Mouse (Mus musculus) neural tube, embryonic 12.5 days (tissue): Measurements from ENCODE around the gene 4931406C07Rik. TPM values are rescaled to one million over a fixed set of nuclear protein-coding genes. Genes with fewer than 3 reads are reported as not detected.

Source experiments
- ATAC-seq: fragments of 200-750 bp; cut with Nextera tagmentation; 2 replicates; pipeline ENCODE4 v1.8.0; 2017; ENCODE audit warnings: low read depth, mild to moderate bottlenecking, moderate TSS enrichment, moderate library complexity; ENCODE audit not compliant: low FRiP score
- H3K27ac ChIP-seq: fragments of 300-500 bp; sonication (generic); 2 replicates; pipeline ENCODE4 v1.5.1; 2016
- H3K27me3 ChIP-seq: fragments of 300-500 bp; sonication (generic); replicated peaks from 2 replicates; pipeline ENCODE4 v1.6.1; 2016; ENCODE audit warnings: mild to moderate bottlenecking
- H3K36me3 ChIP-seq: fragments of 300-500 bp; sonication (generic); 2 replicates; pipeline ENCODE4 v1.6.1; 2016; ENCODE audit warnings: mild to moderate bottlenecking
- H3K4me1 ChIP-seq: fragments of 300-500 bp; sonication (generic); 2 replicates; pipeline ENCODE4 v1.6.1; 2016
- H3K4me2 ChIP-seq: fragments of 300-500 bp; sonication (generic); replicated peaks from 2 replicates; pipeline ENCODE4 v1.6.1; 2016; ENCODE audit warnings: mild to moderate bottlenecking
- H3K4me3 ChIP-seq: fragments of 300-500 bp; sonication (generic); 2 replicates; pipeline ENCODE4 v1.5.1; 2016
- H3K9ac ChIP-seq: fragments of 300-500 bp; sonication (generic); 2 replicates; pipeline ENCODE4 v1.6.1; 2016; ENCODE audit warnings: mild to moderate bottlenecking
- H3K9me3 ChIP-seq: fragments of 300-500 bp; sonication (generic); 2 replicates; pipeline ENCODE4 v1.6.1; 2016; ENCODE audit warnings: mild to moderate bottlenecking
- WGBS: fragments of 180-500 bp; shearing (Covaris S2); methylation state at CpG from one replicate; pipeline ENCODE4 v1.1.7; 2016; 5-methylcytosine and 5-hydroxymethylcytosine counted together
- polyA plus RNA-seq: library from polyadenylated mRNA; unstranded; fragments of >200 nt; fragmentation: Nextera tagmentation; extraction: Ambion mirVana; gene quantifications from 2 replicates; pipeline ENCODE4 v1.2.1, GENCODE M21; 2016

The 4931406C07Rik gene
- polyA plus RNA-seq, 1 experiment from 2014 or later = 9.8 TPM

- Histone ChIP-seq H3K9ac (no peak overlapping the region), H3K27me3 (no peaks in the 10 kb centered on the region), H3K9me3 (no peaks in the 10 kb centered on the region), H3K4me3 (no peak overlapping the region), H3K4me1 (peaks cover 7% of the 10 kb centered on the region), H3K4me2 (no peak overlapping the region), H3K36me3 (peaks cover 4% of the 10 kb centered on the region; the same call in 1 of the 2 replicates), H3K27ac (no peak overlapping the region)
- 73% methylated on average over 3 of the region's 3 CpGs for WGBS
- no peak for ATAC-seq
Observed at GRCm38 (mm10) chr9:15285443-15285842, 20.8 kb downstream of the 4931406C07Rik start.

- Histone ChIP-seq H3K27me3 (no peaks in the 10 kb centered on the region), H3K36me3 (peaks cover 7% of the 10 kb centered on the region), H3K9me3 (no peaks in the 10 kb centered on the region), H3K4me2 (peak overlapping the region; percentile 79), H3K4me3 (peak overlapping the region; percentile 96), H3K9ac (peak overlapping the region; percentile 95), H3K4me1 (peaks cover 15% of the 10 kb centered on the region), H3K27ac (no peak overlapping the region)
- peak; percentile 43 for ATAC-seq
- 46% methylated on average over 5 of the region's 5 CpGs for WGBS
Observed at GRCm38 (mm10) chr9:15280491-15280879, 25.8 kb downstream of the 4931406C07Rik start.

GRCm38 (mm10) chr9:15279649-15280490, 26.4 kb downstream of the 4931406C07Rik start, which contains the start of gene Med17:
Gene Med17 (minus strand): TSS chr9:15279931.
- Histone ChIP-seq H3K4me3 (peak within 1 kb of the TSS; percentile 96), H3K9me3 (no peaks in the 10 kb centered on the region), H3K36me3 (peaks cover 14% of the 10 kb centered on the region), H3K27ac (peak within 1 kb of the TSS; percentile 71), H3K4me1 (peaks cover 15% of the 10 kb centered on the region), H3K4me2 (peak within 1 kb of the TSS; percentile 79), H3K9ac (peak within 1 kb of the TSS; percentile 95), H3K27me3 (no peaks in the 10 kb centered on the region)
- ATAC-seq = peak; percentile 98
- 1% methylated on average over 57 of the region's 57 CpGs for WGBS

GRCm38 (mm10) chr9:15279139-15279648, 27.1 kb downstream of the 4931406C07Rik start:
- peaks cover 15% of the 10 kb centered on the region for H3K4me1 ChIP-seq
- no peak for ATAC-seq
- peak overlapping the region; percentile 95 for H3K9ac ChIP-seq
- H3K4me3 ChIP-seq = peak overlapping the region; percentile 96
- H3K36me3 ChIP-seq = peaks cover 18% of the 10 kb centered on the region
- H3K9me3 ChIP-seq = no peaks in the 10 kb centered on the region
- H3K27ac ChIP-seq = peak overlapping the region; percentile 71
- WGBS = 10% methylated on average over 19 of the region's 19 CpGs
- no peaks in the 10 kb centered on the region for H3K27me3 ChIP-seq
- H3K4me2 ChIP-seq = peak overlapping the region; percentile 79

GRCm38 (mm10) chr9:15278343-15278742, 27.9 kb downstream of the 4931406C07Rik start:
- WGBS = 93% methylated on average over 3 of the region's 3 CpGs

GRCm38 (mm10) chr9:15276855-15277254, 29.4 kb downstream of the 4931406C07Rik start:
- H3K9me3 ChIP-seq = no peaks in the 10 kb centered on the region
- peaks cover 15% of the 10 kb centered on the region for H3K4me1 ChIP-seq
- no peak overlapping the region for H3K4me2 ChIP-seq
- H3K27me3 ChIP-seq = no peaks in the 10 kb centered on the region
- H3K36me3 ChIP-seq = peaks cover 41% of the 10 kb centered on the region
- no peak overlapping the region for H3K27ac ChIP-seq
- H3K4me3 ChIP-seq = no peak overlapping the region
- 95% methylated on average over 4 of the region's 4 CpGs for WGBS
- no peak overlapping the region for H3K9ac ChIP-seq
- no peak for ATAC-seq

More at GRCm38 (mm10) chr9:15278343-15278742, 27.9 kb downstream of the 4931406C07Rik start:
- Histone ChIP-seq H3K4me1 (peaks cover 15% of the 10 kb centered on the region), H3K4me3 (no peak overlapping the region), H3K27me3 (no peaks in the 10 kb centered on the region), H3K9me3 (no peaks in the 10 kb centered on the region), H3K4me2 (no peak overlapping the region), H3K27ac (no peak overlapping the region), H3K36me3 (peaks cover 26% of the 10 kb centered on the region), H3K9ac (no peak overlapping the region)
- ATAC-seq = no peak

GRCm38 (mm10) chr9:15273981-15274380, 32.3 kb downstream of the 4931406C07Rik start:
- Histone ChIP-seq H3K27ac (no peak overlapping the region), H3K36me3 (peaks cover 70% of the 10 kb centered on the region), H3K4me1 (peaks cover 6% of the 10 kb centered on the region), H3K9ac (no peak overlapping the region), H3K4me2 (no peak overlapping the region), H3K4me3 (no peak overlapping the region), H3K27me3 (no peaks in the 10 kb centered on the region), H3K9me3 (no peaks in the 10 kb centered on the region)
- no peak for ATAC-seq
- WGBS = 93% methylated on average over 2 of the region's 2 CpGs

- Histone ChIP-seq H3K27me3 (no peaks in the 10 kb centered on the region), H3K9ac (no peak overlapping the region), H3K4me1 (no peaks in the 10 kb centered on the region), H3K36me3 (peaks cover 73% of the 10 kb centered on the region), H3K27ac (no peak overlapping the region), H3K9me3 (no peaks in the 10 kb centered on the region), H3K4me3 (no peak overlapping the region), H3K4me2 (no peak overlapping the region)
- ATAC-seq = no peak
- 97% methylated on average over 10 of the region's 10 CpGs for WGBS
Observed at GRCm38 (mm10) chr9:15263487-15263886, 42.8 kb downstream of the 4931406C07Rik start.

GRCm38 (mm10) chr9:15261980-15262379, 44.3 kb downstream of the 4931406C07Rik start:
- no peak overlapping the region for H3K4me3 ChIP-seq
- no peak overlapping the region for H3K9ac ChIP-seq
- 96% methylated on average over 8 of the region's 8 CpGs for WGBS
- H3K36me3 ChIP-seq = peaks cover 63% of the 10 kb centered on the region
- no peaks in the 10 kb centered on the region for H3K27me3 ChIP-seq
- no peak overlapping the region for H3K27ac ChIP-seq
- no peak for ATAC-seq
- H3K4me2 ChIP-seq = no peak overlapping the region
- no peaks in the 10 kb centered on the region for H3K9me3 ChIP-seq
- no peaks in the 10 kb centered on the region for H3K4me1 ChIP-seq

GRCm38 (mm10) chr9:15256214-15256613, 50.0 kb downstream of the 4931406C07Rik start:
- Histone ChIP-seq H3K27me3 (no peaks in the 10 kb centered on the region), H3K4me3 (no peak overlapping the region), H3K9ac (no peak overlapping the region), H3K27ac (no peak overlapping the region), H3K36me3 (peaks cover 10% of the 10 kb centered on the region), H3K4me2 (no peak overlapping the region), H3K4me1 (no peaks in the 10 kb centered on the region), H3K9me3 (no peaks in the 10 kb centered on the region)
- 78% methylated on average over 3 of the region's 3 CpGs for WGBS
- no peak for ATAC-seq

GRCm38 (mm10) chr9:15254501-15254900, 51.7 kb downstream of the 4931406C07Rik start:
- Histone ChIP-seq H3K9ac (no peak overlapping the region), H3K4me2 (no peak overlapping the region), H3K27me3 (no peaks in the 10 kb centered on the region), H3K4me3 (no peak overlapping the region), H3K36me3 (no peaks in the 10 kb centered on the region), H3K27ac (no peak overlapping the region), H3K9me3 (no peaks in the 10 kb centered on the region), H3K4me1 (no peaks in the 10 kb centered on the region)
- 80% methylated on average over 7 of the region's 7 CpGs for WGBS
- ATAC-seq = no peak

GRCm38 (mm10) chr9:15252196-15252595, 54.1 kb downstream of the 4931406C07Rik start:
- Histone ChIP-seq H3K4me1 (no peaks in the 10 kb centered on the region), H3K27ac (no peak overlapping the region), H3K4me2 (no peak overlapping the region), H3K27me3 (no peaks in the 10 kb centered on the region), H3K36me3 (no peaks in the 10 kb centered on the region), H3K9ac (no peak overlapping the region), H3K9me3 (no peaks in the 10 kb centered on the region), H3K4me3 (no peak overlapping the region)
- WGBS = 85% methylated on average over 7 of the region's 7 CpGs
- no peak for ATAC-seq
